Mouse (Mus musculus): Measurements from ENCODE around the gene Nkd2.

The Nkd2 gene

GRCm38 (mm10) chr13:73847465-73847836 lies at the start of gene Nkd2:
Nkd2 (minus strand) TSS chr13:73847631.
- DNase-seq, result peak; percentile 82 to 88

- no peak for DNase-seq
Observed at GRCm38 (mm10) chr13:73892493-73893178, 45.2 kb upstream of the Nkd2 start.

- peak; percentile 9 to 25 for DNase-seq
Observed at GRCm38 (mm10) chr13:73887415-73887874, 40.0 kb upstream of the Nkd2 start.

GRCm38 (mm10) chr13:73886601-73887000 lies 39.2 kb upstream of the Nkd2 start:
- no peak for DNase-seq

- peak; percentile 4 to 19 for DNase-seq
Observed at GRCm38 (mm10) chr13:73886066-73886465, 38.6 kb upstream of the Nkd2 start.

- DNase-seq, result peak; percentile 16 to 33
Observed at GRCm38 (mm10) chr13:73885656-73886055, 38.2 kb upstream of the Nkd2 start.

GRCm38 (mm10) chr13:73881347-73881746 lies 33.9 kb upstream of the Nkd2 start:
- no peak for DNase-seq

GRCm38 (mm10) chr13:73879824-73880223 lies 32.4 kb upstream of the Nkd2 start:
- peak; percentile 42 to 74 for DNase-seq

- DNase-seq, result no peak
Observed at GRCm38 (mm10) chr13:73872159-73872558, 24.7 kb upstream of the Nkd2 start.

- peak; percentile 18 to 19 for DNase-seq
Observed at GRCm38 (mm10) chr13:73846589-73847464, 604 bp downstream of the Nkd2 start.

- no peak for DNase-seq
Observed at GRCm38 (mm10) chr13:73842696-73843095, 4.7 kb downstream of the Nkd2 start.

- DNase-seq, result no peak
Observed at GRCm38 (mm10) chr13:73839740-73840139, 7.7 kb downstream of the Nkd2 start.

GRCm38 (mm10) chr13:73839137-73839548 lies 8.3 kb downstream of the Nkd2 start:
- DNase-seq, result no peak

GRCm38 (mm10) chr13:73837708-73838107 lies 9.7 kb downstream of the Nkd2 start:
- no peak for DNase-seq

- DNase-seq, result peak in 1 of 2 experiments; percentile 18
Observed at GRCm38 (mm10) chr13:73836491-73836890, 10.9 kb downstream of the Nkd2 start.

- no peak for DNase-seq
Observed at GRCm38 (mm10) chr13:73835791-73836190, 11.6 kb downstream of the Nkd2 start.

GRCm38 (mm10) chr13:73833809-73834208 lies 13.6 kb downstream of the Nkd2 start:
- DNase-seq, result no peak

- peak; percentile 72 to 78 for DNase-seq
Observed at GRCm38 (mm10) chr13:73831486-73831885, 15.9 kb downstream of the Nkd2 start.

GRCm38 (mm10) chr13:73827243-73827642 lies 20.2 kb downstream of the Nkd2 start:
- DNase-seq, result no peak

GRCm38 (mm10) chr13:73823711-73824110 lies 23.7 kb downstream of the Nkd2 start:
- DNase-seq, result no peak

GRCm38 (mm10) chr13:73822187-73822800 lies 25.1 kb downstream of the Nkd2 start:
- DNase-seq, result peak; percentile 72 to 79

- no peak for DNase-seq
Observed at GRCm38 (mm10) chr13:73821251-73821650, 26.2 kb downstream of the Nkd2 start.

GRCm38 (mm10) chr13:73818921-73819320 lies 28.5 kb downstream of the Nkd2 start:
- DNase-seq, result no peak
